Mouse (Mus musculus): ENCODE data around the gene Fahd1. TPM values are rescaled to one million over a fixed set of nuclear protein-coding genes. Genes with fewer than 3 reads are reported as not detected.

Fahd1 gene
- total RNA-seq, 2 experiments from 2014 or later, result 11.4 to 13.7 TPM

Other genes with a start within 250 kb of the Fahd1 start
- 61.9 and 83.7 TPM in 2 replicates for gene Tsc2, start 217.7 kb downstream of the Fahd1 start, total RNA-seq (2014; fragmentation: Nextera tagmentation)
- gene Tsc2, start 217.7 kb downstream of the Fahd1 start, total RNA-seq (2017), result 25.1 and 41.3 TPM in 2 replicates
- 7.1 and 15.7 TPM in 2 replicates for gene Nthl1, start 217.7 kb downstream of the Fahd1 start, total RNA-seq (2014; fragmentation: Nextera tagmentation)
- 11.8 and 13.7 TPM in 2 replicates for gene Nthl1, start 217.7 kb downstream of the Fahd1 start, total RNA-seq (2017)
- 0.45 and 1.0 TPM in 2 replicates for gene Slc9a3r2, start 200.0 kb downstream of the Fahd1 start, total RNA-seq (2014; fragmentation: Nextera tagmentation)
- 1.8 and 3.0 TPM in 2 replicates for gene Slc9a3r2, start 200.0 kb downstream of the Fahd1 start, total RNA-seq (2017)
- not detected in 2 replicates for gene Npw, start 191.9 kb downstream of the Fahd1 start, total RNA-seq (2014; fragmentation: Nextera tagmentation)
- 0.82 TPM in 1 of 2 replicates, not detected in the other for gene Npw, start 191.9 kb downstream of the Fahd1 start, total RNA-seq (2017)
- gene Zfp598, start 180.7 kb downstream of the Fahd1 start, total RNA-seq (2014; fragmentation: Nextera tagmentation), result 18.2 and 40.4 TPM in 2 replicates
- 16.1 and 17.8 TPM in 2 replicates for gene Zfp598, start 180.7 kb downstream of the Fahd1 start, total RNA-seq (2017)
- not detected in 2 replicates for gene Syngr3, start 160.4 kb downstream of the Fahd1 start, total RNA-seq (2014; fragmentation: Nextera tagmentation)
- gene Syngr3, start 160.4 kb downstream of the Fahd1 start, total RNA-seq (2017), result not detected in 2 replicates
- 28.9 and 33.2 TPM in 2 replicates for gene Gfer, start 154.2 kb downstream of the Fahd1 start, total RNA-seq (2014; fragmentation: Nextera tagmentation)
- gene Gfer, start 154.2 kb downstream of the Fahd1 start, total RNA-seq (2017), result 45.1 and 64.0 TPM in 2 replicates
- gene Noxo1, start 154.1 kb downstream of the Fahd1 start, total RNA-seq (2014; fragmentation: Nextera tagmentation), result 1.4 TPM in 1 of 2 replicates, not detected in the other
- 0.60 and 2.1 TPM in 2 replicates for gene Noxo1, start 154.1 kb downstream of the Fahd1 start, total RNA-seq (2017)
- 39.5 and 44.5 TPM in 2 replicates for gene Tbl3, start 142.7 kb downstream of the Fahd1 start, total RNA-seq (2014; fragmentation: Nextera tagmentation)
- gene Tbl3, start 142.7 kb downstream of the Fahd1 start, total RNA-seq (2017), result 44.1 and 54.9 TPM in 2 replicates
- 1.2 TPM in 1 of 2 replicates, not detected in the other for gene Rnf151, start 132.3 kb downstream of the Fahd1 start, total RNA-seq (2014; fragmentation: Nextera tagmentation)
- not detected in 2 replicates for gene Rnf151, start 132.3 kb downstream of the Fahd1 start, total RNA-seq (2017)
- gene Rps2, start 132.2 kb downstream of the Fahd1 start, total RNA-seq (2014; fragmentation: Nextera tagmentation), result 4,639 and 4,919 TPM in 2 replicates
- gene Rps2, start 132.2 kb downstream of the Fahd1 start, total RNA-seq (2017), result 1,990 and 2,495 TPM in 2 replicates
- gene Ndufb10, start 125.9 kb downstream of the Fahd1 start, total RNA-seq (2014; fragmentation: Nextera tagmentation), result 247 and 248 TPM in 2 replicates
- gene Ndufb10, start 125.9 kb downstream of the Fahd1 start, total RNA-seq (2017), result 237 and 286 TPM in 2 replicates
- 0.73 TPM in 1 of 2 replicates, not detected in the other for gene Rpl3l, start 122.5 kb downstream of the Fahd1 start, total RNA-seq (2014; fragmentation: Nextera tagmentation)
- gene Rpl3l, start 122.5 kb downstream of the Fahd1 start, total RNA-seq (2017), result 0.52 TPM in 1 of 2 replicates, not detected in the other
- 255 and 331 TPM in 2 replicates for gene Msrb1, start 113.7 kb downstream of the Fahd1 start, total RNA-seq (2014; fragmentation: Nextera tagmentation)
- 160 and 195 TPM in 2 replicates for gene Msrb1, start 113.7 kb downstream of the Fahd1 start, total RNA-seq (2017)
- not detected in 2 replicates for gene Hs3st6, start 97.4 kb downstream of the Fahd1 start, total RNA-seq (2014; fragmentation: Nextera tagmentation)
- gene Hs3st6, start 97.4 kb downstream of the Fahd1 start, total RNA-seq (2017), result not detected in 2 replicates
- not detected in 2 replicates for gene Meiob, start 46.1 kb downstream of the Fahd1 start, total RNA-seq (2014; fragmentation: Nextera tagmentation)
- not detected in 2 replicates for gene Meiob, start 46.1 kb downstream of the Fahd1 start, total RNA-seq (2017)
- 35.3 and 46.1 TPM in 2 replicates for gene Hagh, start 10.2 kb downstream of the Fahd1 start, total RNA-seq (2014; fragmentation: Nextera tagmentation)
- 18.2 and 45.8 TPM in 2 replicates for gene Hagh, start 10.2 kb downstream of the Fahd1 start, total RNA-seq (2017)
- not detected in 2 replicates for gene Igfals, start 15.6 kb upstream of the Fahd1 start, total RNA-seq (2014; fragmentation: Nextera tagmentation)
- not detected in 2 replicates for gene Igfals, start 15.6 kb upstream of the Fahd1 start, total RNA-seq (2017)
- gene Nubp2, start 36.0 kb upstream of the Fahd1 start, total RNA-seq (2014; fragmentation: Nextera tagmentation), result 103 and 108 TPM in 2 replicates
- 42.8 and 48.2 TPM in 2 replicates for gene Nubp2, start 36.0 kb upstream of the Fahd1 start, total RNA-seq (2017)
- gene Spsb3, start 36.3 kb upstream of the Fahd1 start, total RNA-seq (2014; fragmentation: Nextera tagmentation), result 15.7 and 29.3 TPM in 2 replicates
- 10.4 and 15.8 TPM in 2 replicates for gene Spsb3, start 36.3 kb upstream of the Fahd1 start, total RNA-seq (2017)
- gene Eme2, start 44.7 kb upstream of the Fahd1 start, total RNA-seq (2014; fragmentation: Nextera tagmentation), result 8.9 and 15.1 TPM in 2 replicates
- 12.5 and 14.9 TPM in 2 replicates for gene Eme2, start 44.7 kb upstream of the Fahd1 start, total RNA-seq (2017)
- gene Mrps34, start 44.8 kb upstream of the Fahd1 start, total RNA-seq (2014; fragmentation: Nextera tagmentation), result 62.0 and 75.0 TPM in 2 replicates
- 36.7 and 41.9 TPM in 2 replicates for gene Mrps34, start 44.8 kb upstream of the Fahd1 start, total RNA-seq (2017)
- 18.8 and 22.9 TPM in 2 replicates for gene Nme3, start 46.1 kb upstream of the Fahd1 start, total RNA-seq (2014; fragmentation: Nextera tagmentation)
- 21.2 and 27.1 TPM in 2 replicates for gene Nme3, start 46.1 kb upstream of the Fahd1 start, total RNA-seq (2017)
- 49.0 and 84.5 TPM in 2 replicates for gene Mapk8ip3, start 86.6 kb upstream of the Fahd1 start, total RNA-seq (2014; fragmentation: Nextera tagmentation)
- 18.2 and 21.0 TPM in 2 replicates for gene Mapk8ip3, start 86.6 kb upstream of the Fahd1 start, total RNA-seq (2017)
- gene Jpt2, start 110.3 kb upstream of the Fahd1 start, total RNA-seq (2014; fragmentation: Nextera tagmentation), result 109 and 130 TPM in 2 replicates
- gene Jpt2, start 110.3 kb upstream of the Fahd1 start, total RNA-seq (2017), result 104 and 114 TPM in 2 replicates
- gene Cramp1l, start 165.4 kb upstream of the Fahd1 start, total RNA-seq (2014; fragmentation: Nextera tagmentation), result 27.3 and 27.6 TPM in 2 replicates
- gene Cramp1l, start 165.4 kb upstream of the Fahd1 start, total RNA-seq (2017), result 7.8 and 8.2 TPM in 2 replicates
- 12.3 and 22.1 TPM in 2 replicates for gene Ift140, start 165.7 kb upstream of the Fahd1 start, total RNA-seq (2014; fragmentation: Nextera tagmentation)
- 15.6 and 28.8 TPM in 2 replicates for gene Ift140, start 165.7 kb upstream of the Fahd1 start, total RNA-seq (2017)
- gene Tmem204, start 233.2 kb upstream of the Fahd1 start, total RNA-seq (2014; fragmentation: Nextera tagmentation), result not detected in 2 replicates
- gene Tmem204, start 233.2 kb upstream of the Fahd1 start, total RNA-seq (2017), result not detected in 2 replicates

Data from granulocyte monocyte progenitor cell, adult 5-6 weeks (primary cell).